Mouse (Mus musculus): Measurements from ENCODE around the gene Dgcr2. TPM values are rescaled to one million over a fixed set of nuclear protein-coding genes. Genes with fewer than 3 reads are reported as not detected.

Dgcr2 gene
- polyA plus RNA-seq, 1 experiment: 6.8 TPM

GRCm38 (mm10) chr16:17853263-17853662 is 45.1 kb downstream of the Dgcr2 start:
- H3K27me3 ChIP-seq (replicated peaks): no peaks in the 10 kb centered on the region
- TF ChIP-seq GATA1 (IDR thresholded peaks at IDR 0.05; ENCODE audit: borderline replicate concordance, low read length) (no peak), FLI1 (IDR thresholded peaks at IDR 0.05; ENCODE audit: low read length) (no peak)
- no peaks in the 10 kb centered on the region for H3K4me1 ChIP-seq
- peaks cover 92% of the 10 kb centered on the region for H3K36me3 ChIP-seq (replicated peaks; ENCODE audit: low read length)
- H3K9me3 ChIP-seq: no peaks in the 10 kb centered on the region
- no peak overlapping the region for H3K4me3 ChIP-seq (replicated peaks)

GRCm38 (mm10) chr16:17851860-17852259 is 46.5 kb downstream of the Dgcr2 start:
- no peak overlapping the region for H3K4me3 ChIP-seq (replicated peaks)
- no peaks in the 10 kb centered on the region for H3K9me3 ChIP-seq
- no peaks in the 10 kb centered on the region for H3K4me1 ChIP-seq
- no peaks in the 10 kb centered on the region for H3K27me3 ChIP-seq (replicated peaks)
- TF ChIP-seq FLI1 (IDR thresholded peaks at IDR 0.05; ENCODE audit: low read length) (no peak), GATA1 (IDR thresholded peaks at IDR 0.05; ENCODE audit: borderline replicate concordance, low read length) (no peak)
- H3K36me3 ChIP-seq (replicated peaks; ENCODE audit: low read length): peaks cover 92% of the 10 kb centered on the region

GRCm38 (mm10) chr16:17851331-17851730 is 47.0 kb downstream of the Dgcr2 start:
- TF ChIP-seq FLI1 (IDR thresholded peaks at IDR 0.05; ENCODE audit: low read length): no peak
- TF ChIP-seq GATA1 (IDR thresholded peaks at IDR 0.05; ENCODE audit: borderline replicate concordance, low read length): no peak
- Histone ChIP-seq H3K36me3 (replicated peaks; ENCODE audit: low read length) (peaks cover 92% of the 10 kb centered on the region), H3K4me3 (replicated peaks) (no peak overlapping the region)

DNA sequence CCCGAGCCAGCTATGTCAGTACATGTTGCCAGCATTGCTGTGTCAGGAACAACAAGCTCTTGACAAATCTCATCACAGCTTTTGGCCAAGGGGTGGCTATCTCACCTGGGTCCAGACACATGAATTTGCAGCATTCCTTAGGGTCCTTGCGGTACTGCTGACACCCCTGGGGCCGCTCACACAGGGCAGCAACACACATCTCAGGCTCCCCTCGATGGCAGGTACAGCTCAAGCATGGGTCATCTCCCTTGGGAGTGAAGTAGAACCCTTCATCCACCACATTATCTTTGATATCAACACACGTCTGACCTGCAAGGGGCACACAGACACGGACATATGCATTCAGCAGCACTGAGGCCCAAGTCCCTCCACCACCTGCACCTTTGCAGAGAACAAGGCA is 48.9 kb downstream of the Dgcr2 start:
- H3K27me3 ChIP-seq (replicated peaks): no peaks in the 10 kb centered on the region
- TF ChIP-seq GATA1 (IDR thresholded peaks at IDR 0.05; ENCODE audit: borderline replicate concordance, low read length) (no peak), FLI1 (IDR thresholded peaks at IDR 0.05; ENCODE audit: low read length) (no peak)
- no peak overlapping the region for H3K4me3 ChIP-seq (replicated peaks)
- H3K4me1 ChIP-seq: no peaks in the 10 kb centered on the region
- H3K36me3 ChIP-seq (replicated peaks; ENCODE audit: low read length): peaks cover 95% of the 10 kb centered on the region
- H3K9me3 ChIP-seq: no peaks in the 10 kb centered on the region

More at GRCm38 (mm10) chr16:17851331-17851730, 47.0 kb downstream of the Dgcr2 start:
- Histone ChIP-seq H3K27me3 (replicated peaks) (no peaks in the 10 kb centered on the region), H3K9me3 (no peaks in the 10 kb centered on the region), H3K4me1 (no peaks in the 10 kb centered on the region)

- H3K36me3 ChIP-seq (replicated peaks; ENCODE audit: low read length): peaks cover 95% of the 10 kb centered on the region
- no peak overlapping the region for H3K4me3 ChIP-seq (replicated peaks)
- TF ChIP-seq FLI1 (IDR thresholded peaks at IDR 0.05; ENCODE audit: low read length): no peak
- TF ChIP-seq GATA1 (IDR thresholded peaks at IDR 0.05; ENCODE audit: borderline replicate concordance, low read length): no peak
- H3K27me3 ChIP-seq (replicated peaks): no peaks in the 10 kb centered on the region
- H3K4me1 ChIP-seq: no peaks in the 10 kb centered on the region
- H3K9me3 ChIP-seq: no peaks in the 10 kb centered on the region
Measured at GRCm38 (mm10) chr16:17848928-17849327, 49.4 kb downstream of the Dgcr2 start.

- no peak overlapping the region for H3K4me3 ChIP-seq (replicated peaks)
- H3K36me3 ChIP-seq (replicated peaks; ENCODE audit: low read length): peaks cover 95% of the 10 kb centered on the region
- TF ChIP-seq GATA1 (IDR thresholded peaks at IDR 0.05; ENCODE audit: borderline replicate concordance, low read length): no peak
- TF ChIP-seq FLI1 (IDR thresholded peaks at IDR 0.05; ENCODE audit: low read length): no peak
- no peaks in the 10 kb centered on the region for H3K9me3 ChIP-seq
- no peaks in the 10 kb centered on the region for H3K4me1 ChIP-seq
- H3K27me3 ChIP-seq (replicated peaks): no peaks in the 10 kb centered on the region
Measured at GRCm38 (mm10) chr16:17848431-17848830, 49.9 kb downstream of the Dgcr2 start.

GRCm38 (mm10) chr16:17843701-17844365 is 54.5 kb downstream of the Dgcr2 start:
- Histone ChIP-seq H3K4me3 (replicated peaks) (no peak overlapping the region), H3K9me3 (no peaks in the 10 kb centered on the region), H3K27me3 (replicated peaks) (no peaks in the 10 kb centered on the region), H3K36me3 (replicated peaks; ENCODE audit: low read length) (peaks cover 96% of the 10 kb centered on the region), H3K4me1 (no peaks in the 10 kb centered on the region)
- no peak for TF ChIP-seq FLI1 (IDR thresholded peaks at IDR 0.05; ENCODE audit: low read length)
- no peak for TF ChIP-seq GATA1 (IDR thresholded peaks at IDR 0.05; ENCODE audit: borderline replicate concordance, low read length)

GRCm38 (mm10) chr16:17842437-17842836 is 55.9 kb downstream of the Dgcr2 start:
- H3K4me3 ChIP-seq (replicated peaks): no peak overlapping the region
- H3K9me3 ChIP-seq: no peaks in the 10 kb centered on the region
- H3K4me1 ChIP-seq: no peaks in the 10 kb centered on the region
- H3K36me3 ChIP-seq (replicated peaks; ENCODE audit: low read length): peaks cover 82% of the 10 kb centered on the region
- H3K27me3 ChIP-seq (replicated peaks): peaks cover 13% of the 10 kb centered on the region
- TF ChIP-seq FLI1 (IDR thresholded peaks at IDR 0.05; ENCODE audit: low read length) (no peak), GATA1 (IDR thresholded peaks at IDR 0.05; ENCODE audit: borderline replicate concordance, low read length) (no peak)

- no peak for TF ChIP-seq GATA1 (IDR thresholded peaks at IDR 0.05; ENCODE audit: borderline replicate concordance, low read length)
- TF ChIP-seq FLI1 (IDR thresholded peaks at IDR 0.05; ENCODE audit: low read length): no peak
- Histone ChIP-seq H3K36me3 (replicated peaks; ENCODE audit: low read length) (peaks cover 57% of the 10 kb centered on the region), H3K27me3 (replicated peaks) (peaks cover 38% of the 10 kb centered on the region), H3K9me3 (no peaks in the 10 kb centered on the region; the same call in 1 of the 2 replicates), H3K4me3 (replicated peaks) (no peak overlapping the region), H3K4me1 (no peaks in the 10 kb centered on the region)
Measured at GRCm38 (mm10) chr16:17839976-17840375, 58.4 kb downstream of the Dgcr2 start.

- Histone ChIP-seq H3K4me3 (replicated peaks) (no peak within 1 kb of the TSS), H3K36me3 (replicated peaks; ENCODE audit: low read length) (peaks cover 38% of the 10 kb centered on the region), H3K4me1 (peaks cover 16% of the 10 kb centered on the region), H3K27me3 (replicated peaks) (peaks cover 57% of the 10 kb centered on the region), H3K9me3 (no peaks in the 10 kb centered on the region; the same call in 1 of the 2 replicates)
- TF ChIP-seq GATA1 (IDR thresholded peaks at IDR 0.05; ENCODE audit: borderline replicate concordance, low read length) (no peak), FLI1 (IDR thresholded peaks at IDR 0.05; ENCODE audit: low read length) (no peak)
Measured at GRCm38 (mm10) chr16:17838051-17838450, 60.3 kb downstream of the Dgcr2 start, which contains the start of gene Car15. Gene Car15, minus strand, starts transcription at chr16:17838364.
